Mouse (Mus musculus) cerebellum, postnatal 36 days (tissue): Measurements from ENCODE around the gene Arih2.

Source experiments
- DNase-seq, 2 experiments: peaks; one replicate each; pipeline ENCODE4 v3.0.0; 2021 to 2022; ENCODE audit warnings: mixed read lengths in 2 of 2

Gene Arih2

DNA sequence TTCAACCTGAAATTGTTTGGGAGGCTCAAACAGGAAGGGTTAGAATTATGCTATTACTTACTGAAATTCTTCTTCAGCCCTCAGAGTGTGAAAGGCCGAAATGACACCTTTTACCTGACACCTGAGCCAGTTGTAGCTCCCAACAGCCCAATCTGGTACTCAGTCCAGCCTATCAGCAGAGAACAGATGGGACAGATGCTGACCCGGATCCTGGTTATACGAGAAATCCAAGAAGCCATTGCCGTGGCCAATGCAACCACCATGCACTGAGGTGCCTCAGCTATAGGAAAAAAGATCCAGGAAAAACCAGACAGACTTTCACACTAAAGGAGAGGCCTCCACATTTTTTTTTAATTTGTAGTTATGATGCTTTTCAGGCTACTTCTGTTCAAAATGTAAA is 90.0 kb downstream of the Arih2 start:
- no peak for DNase-seq
